ENCODE assay signal across 35 mouse cellular contexts in the genomic region with DNA sequence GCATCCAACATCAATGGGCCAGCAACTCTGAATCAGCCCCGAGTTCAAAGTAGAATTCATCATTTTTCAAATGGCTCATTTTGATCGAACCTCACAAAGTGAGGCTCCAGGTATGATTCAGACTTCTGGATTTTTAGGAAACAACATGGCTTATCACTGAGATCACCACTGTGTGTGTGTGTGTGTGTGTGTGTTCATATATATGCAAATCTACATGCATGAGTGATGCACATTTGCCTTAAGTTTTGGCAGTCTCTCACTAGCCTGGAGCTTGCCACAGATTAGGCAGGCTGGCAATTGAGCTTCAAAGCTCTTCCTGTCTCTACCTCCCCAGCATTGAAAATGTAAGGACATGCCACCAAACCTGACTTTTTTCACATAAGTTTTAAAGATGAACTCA.
"Had no signal": no experiment of that assay in that cellular context is flagged by ENCODE, and none has a peak within 500 bp of the region (broad histone marks: within the 10 kb centered on the region; RNA-seq: fewer than 3 reads in every experiment).

No protein-coding gene starts in this region.

- DNase-seq: heart, postnatal 10 days; heart, postnatal 14 days; heart, postnatal 36 days; heart, postnatal 4 days; kidney, adult 11 months; kidney, adult 18-20 months; kidney, adult 2 months; kidney, adult 8-10 months; kidney, adult 9 months; kidney, postnatal 10 days; kidney, postnatal 14 days; kidney, postnatal 25 days; kidney, postnatal 36 days; kidney, postnatal 4 days; layer of hippocampus, adult 9-11 months; layer of hippocampus, postnatal 36 days had no signal

- H3K36me3 ChIP-seq: heart, embryonic 10.5 days; heart, embryonic 12.5 days; heart, embryonic 13.5 days; heart, embryonic 15.5 days; hindbrain, embryonic 10.5 days; hindbrain, embryonic 12.5 days; hindbrain, embryonic 13.5 days; hindbrain, embryonic 15.5 days; intestine, embryonic 15.5 days; kidney, embryonic 15.5 days had no signal

- H3K9me3 ChIP-seq: heart, embryonic 10.5 days; heart, embryonic 12.5 days; heart, embryonic 13.5 days; heart, embryonic 15.5 days; hindbrain, embryonic 10.5 days; hindbrain, embryonic 12.5 days; hindbrain, embryonic 13.5 days; hindbrain, embryonic 15.5 days; intestine, embryonic 15.5 days; kidney, embryonic 15.5 days had no signal

- H3K4me2 ChIP-seq: heart, embryonic 11.5 days; heart, embryonic 12.5 days; heart, embryonic 13.5 days; heart, embryonic 15.5 days; hindbrain, embryonic 12.5 days; hindbrain, embryonic 13.5 days; hindbrain, embryonic 14.5 days; hindbrain, embryonic 15.5 days; intestine, embryonic 15.5 days; kidney, embryonic 15.5 days had no signal

- H3K4me3 ChIP-seq: heart, embryonic 10.5 days; heart, embryonic 12.5 days; heart, embryonic 13.5 days; heart, embryonic 15.5 days; hindbrain, embryonic 10.5 days; hindbrain, embryonic 12.5 days; hindbrain, embryonic 13.5 days; hindbrain, embryonic 15.5 days; intestine, embryonic 15.5 days; kidney, embryonic 15.5 days; layer of hippocampus, adult 2 months had no signal

- H3K27me3 ChIP-seq: heart, embryonic 12.5 days; heart, embryonic 13.5 days; heart, embryonic 15.5 days; hindbrain, embryonic 12.5 days; hindbrain, embryonic 13.5 days; hindbrain, embryonic 15.5 days; intestine, embryonic 15.5 days; kidney, embryonic 15.5 days had no signal

- H3K9ac ChIP-seq: heart, embryonic 12.5 days; heart, embryonic 13.5 days; heart, embryonic 15.5 days; hindbrain, embryonic 12.5 days; hindbrain, embryonic 13.5 days; hindbrain, embryonic 14.5 days; hindbrain, embryonic 15.5 days; intestine, embryonic 15.5 days; kidney, embryonic 15.5 days had no signal

- H3K4me1 ChIP-seq: heart, embryonic 10.5 days; heart, embryonic 12.5 days; heart, embryonic 13.5 days; heart, embryonic 15.5 days; hindbrain, embryonic 10.5 days; hindbrain, embryonic 12.5 days; hindbrain, embryonic 13.5 days; hindbrain, embryonic 15.5 days; intestine, embryonic 15.5 days; kidney, embryonic 15.5 days had no signal

- H3K27ac ChIP-seq: heart, embryonic 10.5 days; heart, embryonic 13.5 days; heart, embryonic 15.5 days; hindbrain, embryonic 10.5 days; hindbrain, embryonic 12.5 days; hindbrain, embryonic 13.5 days; hindbrain, embryonic 14.5 days; hindbrain, embryonic 15.5 days; hindbrain, postnatal 0 days; intestine, embryonic 15.5 days; kidney, embryonic 15.5 days; kidney, postnatal 0 days; layer of hippocampus, adult 2 months had no signal

- ATAC-seq: hindbrain, embryonic 16.5 days; hindbrain, postnatal 0 days; inflammation-experienced regulatory T-cells, adult 6 months; intestine, embryonic 15.5 days; intestine, embryonic 16.5 days; intestine, postnatal 0 days had no signal
